Comparison of ENCODE assay signal across 8 mouse cellular contexts in the genomic region with DNA sequence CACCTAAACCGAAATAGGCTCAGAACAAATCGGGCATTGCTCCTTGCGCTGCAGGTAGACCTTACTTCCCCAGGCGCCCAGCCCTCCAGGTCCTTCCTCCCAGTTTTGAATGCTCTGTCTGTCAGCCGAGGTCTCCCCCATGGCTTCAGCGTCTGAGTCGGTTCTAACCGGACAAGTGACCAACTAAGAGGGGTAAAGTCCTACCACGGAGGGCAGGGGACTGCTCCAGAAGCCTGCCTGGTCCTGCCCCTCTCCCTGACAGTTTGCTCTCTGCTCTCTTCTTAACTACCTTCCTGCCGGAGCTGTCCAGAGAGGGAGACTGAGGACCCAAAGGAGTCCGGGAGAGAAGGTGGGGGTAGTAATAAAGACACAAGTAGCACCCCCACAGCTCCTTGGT. TPM values are rescaled to one million over a fixed set of nuclear protein-coding genes. Genes with fewer than 3 reads are reported as not detected.
A peak's percentile ranks its signal among the peaks of the same experiment; 100 is the strongest.
DNase-seq lines count a peak whose midpoint lies in the region; ATAC-seq and TF ChIP-seq lines count a peak whose summit lies in the region.

No protein-coding gene starts in this region.

- intact Hi-C loops in left cerebral cortex, adult 2 months (cut with DNase I) = no loop called here

- ATAC-seq in forebrain, postnatal 0 days = no peak
- peak; percentile 42; the same call in 1 of the 2 replicates for ATAC-seq in hindbrain, embryonic 15.5 days (ENCODE audit: low FRiP score, low read depth)
- ATAC-seq in liver, embryonic 12.5 days = peak; percentile 22

- peak overlapping the region; percentile 79 for H3K4me2 ChIP-seq in forebrain, postnatal 0 days (ENCODE audit: low read depth)
- peak overlapping the region; percentile 83 for H3K4me2 ChIP-seq in hindbrain, embryonic 15.5 days
- H3K4me2 ChIP-seq in liver, embryonic 12.5 days = peak overlapping the region; percentile 89

- peak in 1 of 2 experiments; percentile 25 for DNase-seq in left cerebral cortex, adult 2 months (ENCODE audit: extremely low spot score in 1 of 2, low spot score in 2 of 2)
- no peak for DNase-seq in left cerebral cortex, adult 11 months (ENCODE audit: low spot score)
- peak; percentile 40 to 60 for DNase-seq in cerebellum, adult 2 months
- DNase-seq in forebrain, postnatal 0 days = peak; percentile 24
- DNase-seq in naive thymus-derived CD4-positive, alpha-beta T cell, adult 2 months (ENCODE audit: low read depth) = peak; percentile 66
- DNase-seq in thymus, adult 18-20 months = peak; percentile 23 to 34

- peaks cover 5% of the 10 kb centered on the region; the same call in 1 of the 2 replicates for H3K4me1 ChIP-seq in cerebellum, adult 2 months (ENCODE audit: control insufficient read depth, insufficient read depth, low read length)
- H3K4me1 ChIP-seq in forebrain, postnatal 0 days (ENCODE audit: insufficient read depth) = 0 out of 2 replicates have a peak, but pooled peaks cover 5% of the 10 kb centered on the region
- peaks cover 48% of the 10 kb centered on the region for H3K4me1 ChIP-seq in hindbrain, embryonic 15.5 days (replicated peaks)
- H3K4me1 ChIP-seq in liver, embryonic 12.5 days = peaks cover 65% of the 10 kb centered on the region

- TF ChIP-seq POLR2A in cerebellum, adult 2 months (IDR thresholded peaks at IDR 0.05; ENCODE audit: borderline replicate concordance, insufficient read depth, low read length) = no peak

- no peak for TF ChIP-seq CTCF in left cerebral cortex, adult 2 months (IDR thresholded peaks at IDR 0.05)
- no peak for TF ChIP-seq CTCF in cerebellum, adult 2 months (IDR thresholded peaks at IDR 0.05; ENCODE audit: borderline replicate concordance, insufficient read depth, low read depth, low read length)
- TF ChIP-seq CTCF in forebrain, postnatal 0 days (IDR thresholded peaks at IDR 0.05; ENCODE audit: low read depth) = no peak

- no peaks in the 10 kb centered on the region for H3K9me3 ChIP-seq in forebrain, postnatal 0 days (ENCODE audit: low read length)
- H3K9me3 ChIP-seq in hindbrain, embryonic 15.5 days = no peaks in the 10 kb centered on the region
- no peaks in the 10 kb centered on the region for H3K9me3 ChIP-seq in liver, embryonic 12.5 days (replicated peaks)

- H3K27me3 ChIP-seq in cerebellum, adult 2 months (ENCODE audit: control insufficient read depth, insufficient read depth, low read length) = no peaks in the 10 kb centered on the region
- H3K27me3 ChIP-seq in forebrain, postnatal 0 days (ENCODE audit: insufficient read depth, low read length) = no peaks in the 10 kb centered on the region
- no peaks in the 10 kb centered on the region for H3K27me3 ChIP-seq in hindbrain, embryonic 15.5 days
- no peaks in the 10 kb centered on the region for H3K27me3 ChIP-seq in liver, embryonic 12.5 days (replicated peaks)

- no peaks in the 10 kb centered on the region for H3K36me3 ChIP-seq in forebrain, postnatal 0 days (ENCODE audit: insufficient read depth)
- no peaks in the 10 kb centered on the region for H3K36me3 ChIP-seq in hindbrain, embryonic 15.5 days
- H3K36me3 ChIP-seq in liver, embryonic 12.5 days = peaks cover 13% of the 10 kb centered on the region

- WGBS in cerebellum, adult 2 months = under 1% methylated on average over 11 of the region's 11 CpGs
- WGBS in forebrain, postnatal 0 days = 3% methylated on average over 11 of the region's 11 CpGs
- 4% methylated on average over 11 of the region's 11 CpGs for WGBS in hindbrain, embryonic 15.5 days
- WGBS in liver, embryonic 12.5 days (ENCODE audit: insufficient replicate concordance) = 2% methylated on average over 11 of the region's 11 CpGs

- H3K4me3 ChIP-seq in left cerebral cortex, adult 2 months = peak overlapping the region; percentile 93
- peak overlapping the region; percentile 91 for H3K4me3 ChIP-seq in cerebellum, adult 2 months (replicated peaks; ENCODE audit: insufficient read depth, low read depth, low read length)
- peak overlapping the region; percentile 96 for H3K4me3 ChIP-seq in forebrain, postnatal 0 days (ENCODE audit: low read depth, low read length)
- H3K4me3 ChIP-seq in hindbrain, embryonic 15.5 days = peak overlapping the region; percentile 95
- H3K4me3 ChIP-seq in liver, embryonic 12.5 days = peak overlapping the region; percentile 94

- peak overlapping the region; percentile 99 for H3K9ac ChIP-seq in forebrain, postnatal 0 days
- H3K9ac ChIP-seq in hindbrain, embryonic 15.5 days = peak overlapping the region; percentile 97
- peak overlapping the region; percentile 99 for H3K9ac ChIP-seq in liver, embryonic 12.5 days

- peak overlapping the region; percentile 95 for H3K27ac ChIP-seq in left cerebral cortex, adult 2 months
- H3K27ac ChIP-seq in cerebellum, adult 2 months (ENCODE audit: insufficient read depth, low read length) = peak overlapping the region; percentile 86
- H3K27ac ChIP-seq in forebrain, postnatal 0 days (ENCODE audit: low read depth, low read length) = peak overlapping the region; percentile 96
- peak overlapping the region; percentile 94 for H3K27ac ChIP-seq in hindbrain, embryonic 15.5 days (replicated peaks)
- peak overlapping the region; percentile 98 for H3K27ac ChIP-seq in liver, embryonic 12.5 days

RNA-seq across cellular contexts. Expression of a gene that starts 1.6 kb away (rescaled TPM):
- 10 to 100 TPM; 32.9 to 34.8 TPM for total RNA-seq in left cerebral cortex, adult 2 months (2021)
- polyA plus RNA-seq in cerebellum, adult 2 months (2012; rRNA removed) = 10.2 and 10.6 TPM in 2 replicates
- total RNA-seq in forebrain, postnatal 0 days (2014; rRNA removed) = 9.1 and 11.9 TPM in 2 replicates
- 2.5 and 5.7 TPM in 2 replicates for polyA plus RNA-seq in forebrain, postnatal 0 days (2015; fragmentation: Nextera tagmentation; extraction: Ambion mirVana)
- 9.9 and 10.5 TPM in 2 replicates for polyA plus RNA-seq in hindbrain, embryonic 15.5 days (2015; fragmentation: Nextera tagmentation; extraction: Ambion mirVana)
- polyA plus RNA-seq in liver, embryonic 12.5 days (2016; fragmentation: Nextera tagmentation; extraction: Ambion mirVana) = 7.1 and 7.2 TPM in 2 replicates
